In genomic region chr17:25471418-25471817, GRCm38 (mm10) we compare ENCODE assay signal across 10 mouse cellular contexts. TPM values are rescaled to one million over a fixed set of nuclear protein-coding genes. Genes with fewer than 3 reads are reported as not detected.
A peak's percentile ranks its signal among the peaks of the same experiment; 100 is the strongest.
DNase-seq lines count a peak whose midpoint lies in the region; ATAC-seq lines count a peak whose summit lies in the region.
"Had no signal": no experiment of that assay in that cellular context is flagged by ENCODE, and none has a peak within 500 bp of the region (broad histone marks: within the 10 kb centered on the region; RNA-seq: fewer than 3 reads in every experiment).

No protein-coding gene starts in this region.

- no peaks in the 10 kb centered on the region; the same call in 1 of the 2 replicates for H3K27me3 ChIP-seq in kidney, embryonic 14.5 days (ENCODE audit: control insufficient read depth, insufficient read depth, low read length)
- H3K27me3 ChIP-seq in midbrain, embryonic 15.5 days (replicated peaks) = peaks cover 16% of the 10 kb centered on the region
- peaks cover 78% of the 10 kb centered on the region for H3K27me3 ChIP-seq in limb, embryonic 10.5 days (ENCODE audit: low read depth, poor library complexity, severe bottlenecking)

- no peaks in the 10 kb centered on the region for H3K36me3 ChIP-seq in kidney, embryonic 14.5 days (ENCODE audit: control insufficient read depth, insufficient read depth, low read length)
- H3K36me3 ChIP-seq in midbrain, embryonic 15.5 days (replicated peaks) = no peaks in the 10 kb centered on the region
- no peaks in the 10 kb centered on the region for H3K36me3 ChIP-seq in limb, embryonic 10.5 days

- no peak overlapping the region for H3K4me2 ChIP-seq in kidney, embryonic 14.5 days (replicated peaks; ENCODE audit: low read depth, low read length)
- H3K4me2 ChIP-seq in midbrain, embryonic 15.5 days = peak overlapping the region; percentile 12; the same call in 1 of the 2 replicates

- no peak overlapping the region for H3K4me3 ChIP-seq in kidney, embryonic 14.5 days (ENCODE audit: low read length)
- H3K4me3 ChIP-seq in midbrain, embryonic 15.5 days = no peak overlapping the region
- H3K4me3 ChIP-seq in limb, embryonic 10.5 days = no peak overlapping the region
- H3K4me3 ChIP-seq: erythroblast, embryonic 14.5 days; megakaryocyte, embryonic 14.5 days had no signal

- H3K9ac ChIP-seq in kidney, embryonic 14.5 days (ENCODE audit: low read depth, low read length) = no peak overlapping the region
- no peak overlapping the region; the same call in 1 of the 2 replicates for H3K9ac ChIP-seq in midbrain, embryonic 15.5 days

- no peaks in the 10 kb centered on the region for H3K9me3 ChIP-seq in kidney, embryonic 14.5 days (ENCODE audit: control insufficient read depth, low read length)
- H3K9me3 ChIP-seq in midbrain, embryonic 15.5 days = no peaks in the 10 kb centered on the region
- no peaks in the 10 kb centered on the region for H3K9me3 ChIP-seq in limb, embryonic 10.5 days (replicated peaks)
- H3K9me3 ChIP-seq: megakaryocyte, embryonic 14.5 days had no signal

- WGBS in kidney, embryonic 14.5 days = 55% methylated on average over 8 of the region's 8 CpGs
- 38% methylated on average over 8 of the region's 8 CpGs for WGBS in midbrain, embryonic 15.5 days
- 58% methylated on average over 8 of the region's 8 CpGs for WGBS in limb, embryonic 10.5 days

- peak; percentile 53 for DNase-seq in kidney, adult 18-20 months
- DNase-seq in embryo, embryonic 11 days = peak; percentile 34
- DNase-seq in kidney, postnatal 14 days = peak; percentile 56
- DNase-seq in spleen, postnatal 14 days (ENCODE audit: low spot score in 2 of 2) = no peak
- no peak for DNase-seq in limb, embryonic 10.5 days (ENCODE audit: low spot score)

- H3K4me1 ChIP-seq in kidney, embryonic 14.5 days (ENCODE audit: control insufficient read depth, insufficient read depth, low read length) = no peaks in the 10 kb centered on the region
- peaks cover 12% of the 10 kb centered on the region; the same call in 1 of the 2 replicates for H3K4me1 ChIP-seq in midbrain, embryonic 15.5 days
- H3K4me1 ChIP-seq in limb, embryonic 10.5 days = peaks cover 23% of the 10 kb centered on the region

- H3K27ac ChIP-seq in kidney, embryonic 14.5 days (ENCODE audit: low read depth, low read length) = no peak overlapping the region
- H3K27ac ChIP-seq in midbrain, embryonic 15.5 days = no peak overlapping the region
- H3K27ac ChIP-seq in limb, embryonic 10.5 days = no peak overlapping the region

- no peak for ATAC-seq in kidney, embryonic 14.5 days (ENCODE audit: low FRiP score, low TSS enrichment)
- ATAC-seq in midbrain, embryonic 15.5 days (replicated peaks) = 0 out of 2 replicates have a peak, but pooled peaks have one; percentile 13
- no peak for ATAC-seq in megakaryocyte-erythroid progenitor cell, adult 5-6 weeks (replicated peaks; ENCODE audit: low FRiP score, low TSS enrichment, poor library complexity, severe bottlenecking)

RNA-seq across cellular contexts. Expression of gene Tekt4, which starts 17.0 kb away (rescaled TPM):
- polyA plus RNA-seq in kidney, embryonic 14.5 days (2014; fragmentation: Nextera tagmentation; extraction: Ambion mirVana) = not detected in 2 replicates
- 1.2 TPM in 2 replicates for polyA plus RNA-seq in midbrain, embryonic 15.5 days (2015; fragmentation: Nextera tagmentation; extraction: Ambion mirVana)
- polyA plus RNA-seq in limb, embryonic 10.5 days (2016; fragmentation: Nextera tagmentation; extraction: Ambion mirVana) = not detected in 2 replicates
- total RNA-seq in megakaryocyte-erythroid progenitor cell, adult 5-6 weeks (2014; fragmentation: Nextera tagmentation) = not detected in 2 replicates
- not detected in 2 replicates for total RNA-seq in megakaryocyte-erythroid progenitor cell, adult 5-6 weeks (2017)
- polyA plus RNA-seq: erythroblast, embryonic 14.5 days had no signal

RNA-seq across cellular contexts. Expression of gene Sstr5, which starts 25.7 kb away (rescaled TPM):
- polyA plus RNA-seq in kidney, embryonic 14.5 days (2014; fragmentation: Nextera tagmentation; extraction: Ambion mirVana) = not detected in 2 replicates
- polyA plus RNA-seq in midbrain, embryonic 15.5 days (2015; fragmentation: Nextera tagmentation; extraction: Ambion mirVana) = 0.32 and 0.98 TPM in 2 replicates
- 0.20 TPM in 1 of 2 replicates, not detected in the other for polyA plus RNA-seq in limb, embryonic 10.5 days (2016; fragmentation: Nextera tagmentation; extraction: Ambion mirVana)
- total RNA-seq in megakaryocyte-erythroid progenitor cell, adult 5-6 weeks (2014; fragmentation: Nextera tagmentation) = not detected in 2 replicates
- not detected in 2 replicates for total RNA-seq in megakaryocyte-erythroid progenitor cell, adult 5-6 weeks (2017)
- polyA plus RNA-seq: erythroblast, embryonic 14.5 days had no signal

RNA-seq across cellular contexts. Expression of gene Cacna1h, which starts 37.8 kb away (rescaled TPM):
- 3.0 and 4.0 TPM in 2 replicates for polyA plus RNA-seq in kidney, embryonic 14.5 days (2014; fragmentation: Nextera tagmentation; extraction: Ambion mirVana)
- 14.2 and 15.7 TPM in 2 replicates for polyA plus RNA-seq in midbrain, embryonic 15.5 days (2015; fragmentation: Nextera tagmentation; extraction: Ambion mirVana)
- 1.8 and 3.2 TPM in 2 replicates for polyA plus RNA-seq in limb, embryonic 10.5 days (2016; fragmentation: Nextera tagmentation; extraction: Ambion mirVana)
- 0.67 and 3.8 TPM in 2 replicates for total RNA-seq in megakaryocyte-erythroid progenitor cell, adult 5-6 weeks (2014; fragmentation: Nextera tagmentation)
- 0.15 TPM in 1 of 2 replicates, not detected in the other for total RNA-seq in megakaryocyte-erythroid progenitor cell, adult 5-6 weeks (2017)

Comparison
In these comparisons a context has a peak if more than half of its experiments do, and no peak if none do; other contexts are left out.
1. DNase-seq: peak in kidney, adult 18-20 months (single experiment), embryo, embryonic 11 days (single experiment) and kidney, postnatal 14 days (single experiment); none in spleen, postnatal 14 days (0 of 2) and limb, embryonic 10.5 days (single experiment).